Mouse (Mus musculus): Measurements from ENCODE around the gene Spint1. TPM values are rescaled to one million over a fixed set of nuclear protein-coding genes. Genes with fewer than 3 reads are reported as not detected.

Spint1 gene
- polyA plus RNA-seq, 1 experiment from 2014 or later, result 78.6 TPM

DNA sequence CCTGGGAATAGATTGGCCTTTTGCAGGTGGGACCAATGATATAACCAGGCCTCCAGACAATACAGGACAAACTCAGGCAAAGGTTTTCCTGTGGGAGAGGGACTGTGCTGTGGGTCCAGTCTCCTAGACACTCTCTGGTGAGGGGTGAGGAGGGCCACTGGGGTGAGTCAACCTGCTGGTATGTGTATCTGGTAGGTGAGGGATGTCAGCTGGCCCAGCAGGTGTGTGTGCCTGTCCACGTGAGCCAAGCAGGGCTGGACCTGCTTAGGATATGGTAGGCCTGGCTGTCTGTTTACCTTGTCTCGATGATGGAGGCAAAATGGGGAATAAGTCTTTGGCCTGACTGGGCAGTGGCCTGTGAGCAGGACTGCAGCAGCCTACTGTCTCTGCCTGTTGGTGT is 1.5 kb downstream of the Spint1 start:
- H3K27me3 ChIP-seq (ENCODE audit: control insufficient read depth, insufficient read depth, low read length), result peaks cover 31% of the 10 kb centered on the region
- peak; percentile 71 for ATAC-seq (ENCODE audit: insufficient read depth, low FRiP score)
- H3K4me1 ChIP-seq (ENCODE audit: control insufficient read depth, insufficient read depth, low read length), result no peaks in the 10 kb centered on the region; the same call in 1 of the 2 replicates
- no peaks in the 10 kb centered on the region for H3K9me3 ChIP-seq (replicated peaks; ENCODE audit: control insufficient read depth, low read length)
- H3K36me3 ChIP-seq (ENCODE audit: control insufficient read depth, insufficient read depth, low read length), result no peaks in the 10 kb centered on the region
- WGBS, result 50% methylated on average over 2 of the region's 2 CpGs
- peak overlapping the region; percentile 88 for H3K27ac ChIP-seq (ENCODE audit: low read length)
- H3K4me3 ChIP-seq (replicated peaks; ENCODE audit: low read length), result peak overlapping the region; percentile 60
- peak overlapping the region; percentile 78 for H3K9ac ChIP-seq (ENCODE audit: low read length)
- H3K4me2 ChIP-seq (ENCODE audit: low read depth, low read length), result peak overlapping the region; percentile 65

DNA sequence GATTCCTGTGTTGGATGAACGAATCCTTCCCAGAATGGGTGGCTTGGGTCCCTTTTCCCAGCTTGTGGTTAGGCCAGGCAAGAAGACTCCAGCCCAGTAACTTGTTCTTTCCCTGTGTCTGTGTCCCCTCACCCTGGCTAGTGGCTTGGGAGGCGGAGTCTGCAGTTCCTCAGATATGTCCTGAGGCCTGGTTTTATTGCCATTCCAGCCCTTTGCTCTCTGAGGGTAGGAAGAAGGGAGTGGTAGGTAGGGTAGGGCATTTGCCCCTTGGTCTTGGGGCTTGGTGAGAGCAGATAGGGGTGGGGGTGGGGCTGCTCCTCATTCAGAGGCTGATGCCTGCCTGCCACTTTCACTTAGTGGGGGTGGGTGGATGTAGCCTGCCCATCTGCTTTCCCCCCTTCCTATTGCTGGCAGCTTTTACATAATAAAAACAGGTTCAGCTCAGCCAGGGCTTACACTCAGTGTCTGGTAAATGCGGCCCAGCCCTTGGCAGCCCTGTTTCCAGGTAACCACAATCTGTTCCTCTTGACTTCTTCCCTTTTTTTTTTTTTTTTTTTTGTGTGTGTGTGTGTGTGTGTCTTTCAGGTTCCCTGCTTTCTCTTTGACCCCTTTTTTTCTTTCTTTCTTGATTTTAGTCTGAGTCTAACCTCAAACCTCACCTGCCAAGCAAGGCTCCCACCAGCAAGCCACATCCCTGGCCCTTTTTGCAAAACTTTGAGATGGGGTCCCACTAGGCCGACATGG is 3.1 kb downstream of the Spint1 start:
- H3K9ac ChIP-seq (ENCODE audit: low read length), result peak overlapping the region; percentile 58; the same call in 1 of the 2 replicates
- no peaks in the 10 kb centered on the region; the same call in 1 of the 2 replicates for H3K4me1 ChIP-seq (ENCODE audit: control insufficient read depth, insufficient read depth, low read length)
- peaks cover 31% of the 10 kb centered on the region for H3K27me3 ChIP-seq (ENCODE audit: control insufficient read depth, insufficient read depth, low read length)
- no peaks in the 10 kb centered on the region for H3K9me3 ChIP-seq (replicated peaks; ENCODE audit: control insufficient read depth, low read length)
- peak overlapping the region; percentile 61; the same call in 1 of the 2 replicates for H3K27ac ChIP-seq (ENCODE audit: low read length)
- ATAC-seq (ENCODE audit: insufficient read depth, low FRiP score), result no peak
- H3K4me2 ChIP-seq (ENCODE audit: low read depth, low read length), result peak overlapping the region; percentile 65
- H3K36me3 ChIP-seq (ENCODE audit: control insufficient read depth, insufficient read depth, low read length), result no peaks in the 10 kb centered on the region
- peak overlapping the region; percentile 60 for H3K4me3 ChIP-seq (replicated peaks; ENCODE audit: low read length)
- WGBS, result 58% methylated on average over 4 of the region's 4 CpGs

DNA sequence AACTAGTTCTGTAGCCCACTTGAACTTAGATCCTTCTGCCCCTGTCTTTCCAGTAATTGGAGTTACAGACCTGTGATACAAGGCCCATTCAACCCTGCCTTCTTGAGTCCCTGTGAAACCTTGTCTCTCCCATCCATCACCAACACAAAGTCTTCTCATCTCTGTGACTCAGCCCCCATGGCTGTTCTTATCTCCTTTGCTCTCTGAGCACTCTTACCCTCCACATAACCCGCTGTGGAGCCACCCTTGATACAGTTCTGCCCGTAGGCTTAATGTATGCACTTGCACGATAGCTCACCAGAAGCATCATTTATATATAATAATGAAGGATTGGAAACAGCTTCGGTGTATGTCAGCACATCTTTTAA is 3.6 kb downstream of the Spint1 start:
- H3K27me3 ChIP-seq (ENCODE audit: control insufficient read depth, insufficient read depth, low read length), result peaks cover 29% of the 10 kb centered on the region
- 74% methylated on average over 4 of the region's 4 CpGs for WGBS
- no peaks in the 10 kb centered on the region for H3K9me3 ChIP-seq (replicated peaks; ENCODE audit: control insufficient read depth, low read length)
- no peak overlapping the region for H3K9ac ChIP-seq (ENCODE audit: low read length)
- ATAC-seq (ENCODE audit: insufficient read depth, low FRiP score), result no peak
- no peaks in the 10 kb centered on the region; the same call in 1 of the 2 replicates for H3K4me1 ChIP-seq (ENCODE audit: control insufficient read depth, insufficient read depth, low read length)
- no peak overlapping the region for H3K27ac ChIP-seq (ENCODE audit: low read length)
- H3K36me3 ChIP-seq (ENCODE audit: control insufficient read depth, insufficient read depth, low read length), result no peaks in the 10 kb centered on the region
- 0 out of 2 replicates have a peak overlapping the region, but pooled peaks have one; percentile 65 for H3K4me2 ChIP-seq (ENCODE audit: low read depth, low read length)
- no peak overlapping the region for H3K4me3 ChIP-seq (replicated peaks; ENCODE audit: low read length)

DNA sequence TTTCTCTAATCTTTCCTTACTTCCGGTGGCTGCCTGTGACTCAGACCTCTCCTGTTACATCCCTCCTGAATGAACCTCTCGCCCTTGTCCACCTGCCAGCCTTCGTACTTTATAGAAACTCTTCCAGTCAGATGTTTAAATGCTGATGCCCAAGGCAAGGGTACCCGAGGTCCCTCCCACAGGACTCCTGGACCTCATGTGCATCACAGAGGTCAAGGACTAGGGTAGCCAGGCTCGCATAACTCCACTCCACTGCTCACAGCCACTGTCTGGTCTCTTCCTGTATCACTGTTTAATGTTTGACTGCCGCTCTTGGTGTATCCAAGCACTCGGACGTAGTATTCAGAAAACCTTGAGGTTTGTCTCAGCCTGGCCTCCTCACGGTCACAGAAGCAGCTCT is 5.4 kb downstream of the Spint1 start:
- H3K4me1 ChIP-seq (ENCODE audit: control insufficient read depth, insufficient read depth, low read length), result no peaks in the 10 kb centered on the region; the same call in 1 of the 2 replicates
- no peak for ATAC-seq (ENCODE audit: insufficient read depth, low FRiP score)
- no peak overlapping the region for H3K4me3 ChIP-seq (replicated peaks; ENCODE audit: low read length)
- 64% methylated on average over 9 of the region's 9 CpGs for WGBS
- peaks cover 11% of the 10 kb centered on the region for H3K27me3 ChIP-seq (ENCODE audit: control insufficient read depth, insufficient read depth, low read length)
- no peaks in the 10 kb centered on the region for H3K9me3 ChIP-seq (replicated peaks; ENCODE audit: control insufficient read depth, low read length)
- H3K9ac ChIP-seq (ENCODE audit: low read length), result no peak overlapping the region
- no peak overlapping the region for H3K4me2 ChIP-seq (ENCODE audit: low read depth, low read length)
- H3K27ac ChIP-seq (ENCODE audit: low read length), result no peak overlapping the region
- no peaks in the 10 kb centered on the region for H3K36me3 ChIP-seq (ENCODE audit: control insufficient read depth, insufficient read depth, low read length)

DNA sequence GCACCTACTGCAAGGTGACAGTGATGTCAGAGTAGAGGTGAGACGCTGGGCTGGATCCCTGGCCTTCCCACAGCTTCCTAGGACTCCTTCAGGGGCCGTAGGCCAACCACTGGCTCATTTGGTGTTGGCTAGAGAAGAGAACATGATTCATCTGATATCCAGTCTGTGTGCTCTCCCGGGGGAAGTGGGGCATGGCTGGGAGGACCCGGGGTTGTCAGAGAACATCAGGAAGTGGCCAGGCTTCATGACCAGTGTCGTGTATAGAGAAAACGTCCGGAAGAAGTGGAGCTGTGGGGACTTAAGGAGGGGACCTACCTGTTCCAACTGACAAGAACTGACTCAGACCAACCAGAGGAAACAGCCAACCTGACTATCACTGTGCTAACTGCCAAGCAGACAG is 8.1 kb downstream of the Spint1 start:
- no peak for ATAC-seq (ENCODE audit: insufficient read depth, low FRiP score)
- Histone ChIP-seq H3K9ac (ENCODE audit: low read length) (no peak overlapping the region), H3K4me3 (replicated peaks; ENCODE audit: low read length) (no peak overlapping the region), H3K27ac (ENCODE audit: low read length) (no peak overlapping the region), H3K27me3 (ENCODE audit: control insufficient read depth, insufficient read depth, low read length) (no peaks in the 10 kb centered on the region), H3K9me3 (replicated peaks; ENCODE audit: control insufficient read depth, low read length) (no peaks in the 10 kb centered on the region), H3K4me2 (ENCODE audit: low read depth, low read length) (no peak overlapping the region), H3K36me3 (ENCODE audit: control insufficient read depth, insufficient read depth, low read length) (no peaks in the 10 kb centered on the region), H3K4me1 (ENCODE audit: control insufficient read depth, insufficient read depth, low read length) (no peaks in the 10 kb centered on the region; the same call in 1 of the 2 replicates)
- WGBS, result 81% methylated on average over 7 of the region's 7 CpGs

DNA sequence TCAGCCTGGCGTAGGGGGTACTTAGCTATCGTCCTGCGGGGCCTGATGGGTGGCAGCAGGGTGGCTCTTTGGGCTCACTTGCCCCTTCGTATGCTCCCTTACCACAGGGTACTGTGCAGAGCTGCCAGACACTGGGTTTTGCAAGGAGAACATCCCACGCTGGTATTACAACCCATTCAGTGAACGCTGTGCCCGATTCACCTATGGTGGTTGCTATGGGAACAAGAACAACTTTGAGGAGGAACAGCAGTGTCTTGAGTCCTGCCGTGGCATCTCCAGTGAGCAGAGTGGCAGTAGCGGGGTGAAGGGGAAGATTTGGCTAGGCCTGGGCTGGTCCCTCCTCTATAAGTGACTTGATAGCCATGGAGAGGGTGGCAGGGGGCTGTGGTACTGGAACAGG is 10.7 kb downstream of the Spint1 start:
- Histone ChIP-seq H3K4me1 (ENCODE audit: control insufficient read depth, insufficient read depth, low read length) (peaks cover 7% of the 10 kb centered on the region; the same call in 1 of the 2 replicates), H3K9ac (ENCODE audit: low read length) (no peak overlapping the region), H3K27me3 (ENCODE audit: control insufficient read depth, insufficient read depth, low read length) (no peaks in the 10 kb centered on the region), H3K4me3 (replicated peaks; ENCODE audit: low read length) (no peak overlapping the region), H3K27ac (ENCODE audit: low read length) (no peak overlapping the region), H3K36me3 (ENCODE audit: control insufficient read depth, insufficient read depth, low read length) (no peaks in the 10 kb centered on the region), H3K9me3 (replicated peaks; ENCODE audit: control insufficient read depth, low read length) (no peaks in the 10 kb centered on the region), H3K4me2 (ENCODE audit: low read depth, low read length) (no peak overlapping the region)
- no peak for ATAC-seq (ENCODE audit: insufficient read depth, low FRiP score)
- 83% methylated on average over 9 of the region's 9 CpGs for WGBS

DNA sequence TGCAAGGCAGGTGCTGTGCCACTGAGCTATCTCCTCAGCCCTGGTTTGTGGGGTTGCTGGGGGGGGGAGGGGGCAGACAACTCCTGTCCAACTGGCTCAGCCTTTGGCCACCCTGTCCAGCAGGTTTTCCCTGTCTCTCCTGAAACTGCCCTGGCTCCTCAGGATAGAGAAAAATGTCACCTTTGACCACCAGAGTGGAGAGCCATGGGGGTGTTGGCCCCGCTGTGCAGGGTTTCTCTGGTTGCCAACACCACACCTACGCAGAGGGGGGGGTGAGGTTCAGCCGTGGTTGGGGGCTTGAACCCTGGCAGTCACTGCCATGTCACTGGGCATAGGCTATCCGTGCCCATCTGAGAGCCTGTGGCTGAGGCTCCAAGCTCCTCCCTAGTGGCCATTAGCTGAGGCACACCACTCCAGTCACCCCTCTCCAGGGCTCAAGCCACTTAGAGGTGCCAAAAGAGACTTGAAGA is 12.5 kb downstream of the Spint1 start:
- Histone ChIP-seq H3K27me3 (ENCODE audit: control insufficient read depth, insufficient read depth, low read length) (no peaks in the 10 kb centered on the region), H3K36me3 (ENCODE audit: control insufficient read depth, insufficient read depth, low read length) (no peaks in the 10 kb centered on the region), H3K9me3 (replicated peaks; ENCODE audit: control insufficient read depth, low read length) (no peaks in the 10 kb centered on the region), H3K4me1 (ENCODE audit: control insufficient read depth, insufficient read depth, low read length) (peaks cover 7% of the 10 kb centered on the region; the same call in 1 of the 2 replicates), H3K4me2 (ENCODE audit: low read depth, low read length) (no peak overlapping the region), H3K27ac (ENCODE audit: low read length) (peak overlapping the region; percentile 73), H3K4me3 (replicated peaks; ENCODE audit: low read length) (no peak overlapping the region), H3K9ac (ENCODE audit: low read length) (no peak overlapping the region)
- ATAC-seq (ENCODE audit: insufficient read depth, low FRiP score), result peak; percentile 76
- 50% methylated on average over 4 of the region's 4 CpGs for WGBS

DNA sequence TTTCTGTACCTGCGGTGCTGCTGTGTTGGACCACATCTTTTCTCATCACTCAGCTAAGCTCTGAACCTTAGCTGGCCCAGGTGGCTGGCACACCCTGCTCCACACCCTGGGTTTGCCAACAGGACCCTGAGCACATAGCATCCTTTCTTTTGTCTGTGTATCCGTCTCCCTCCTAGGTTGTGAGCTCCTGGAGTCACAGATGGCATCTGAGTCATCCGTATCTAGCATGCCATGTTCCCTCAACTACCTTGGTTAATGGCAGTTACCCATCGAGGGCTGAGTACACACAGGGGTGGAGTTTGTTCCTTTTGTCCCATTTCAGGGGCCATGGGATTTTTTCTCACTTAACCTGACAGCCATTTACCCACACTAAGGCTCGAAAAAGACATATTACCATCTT is 13.2 kb downstream of the Spint1 start:
- Histone ChIP-seq H3K9ac (ENCODE audit: low read length) (no peak overlapping the region), H3K4me1 (ENCODE audit: control insufficient read depth, insufficient read depth, low read length) (peaks cover 7% of the 10 kb centered on the region; the same call in 1 of the 2 replicates), H3K9me3 (replicated peaks; ENCODE audit: control insufficient read depth, low read length) (no peaks in the 10 kb centered on the region), H3K36me3 (ENCODE audit: control insufficient read depth, insufficient read depth, low read length) (no peaks in the 10 kb centered on the region), H3K27ac (ENCODE audit: low read length) (peak overlapping the region; percentile 73), H3K4me2 (ENCODE audit: low read depth, low read length) (no peak overlapping the region), H3K27me3 (ENCODE audit: control insufficient read depth, insufficient read depth, low read length) (no peaks in the 10 kb centered on the region), H3K4me3 (replicated peaks; ENCODE audit: low read length) (no peak overlapping the region)
- ATAC-seq (ENCODE audit: insufficient read depth, low FRiP score), result peak; percentile 25; the same call in 1 of the 2 replicates
- 52% methylated on average over 5 of the region's 5 CpGs for WGBS

DNA sequence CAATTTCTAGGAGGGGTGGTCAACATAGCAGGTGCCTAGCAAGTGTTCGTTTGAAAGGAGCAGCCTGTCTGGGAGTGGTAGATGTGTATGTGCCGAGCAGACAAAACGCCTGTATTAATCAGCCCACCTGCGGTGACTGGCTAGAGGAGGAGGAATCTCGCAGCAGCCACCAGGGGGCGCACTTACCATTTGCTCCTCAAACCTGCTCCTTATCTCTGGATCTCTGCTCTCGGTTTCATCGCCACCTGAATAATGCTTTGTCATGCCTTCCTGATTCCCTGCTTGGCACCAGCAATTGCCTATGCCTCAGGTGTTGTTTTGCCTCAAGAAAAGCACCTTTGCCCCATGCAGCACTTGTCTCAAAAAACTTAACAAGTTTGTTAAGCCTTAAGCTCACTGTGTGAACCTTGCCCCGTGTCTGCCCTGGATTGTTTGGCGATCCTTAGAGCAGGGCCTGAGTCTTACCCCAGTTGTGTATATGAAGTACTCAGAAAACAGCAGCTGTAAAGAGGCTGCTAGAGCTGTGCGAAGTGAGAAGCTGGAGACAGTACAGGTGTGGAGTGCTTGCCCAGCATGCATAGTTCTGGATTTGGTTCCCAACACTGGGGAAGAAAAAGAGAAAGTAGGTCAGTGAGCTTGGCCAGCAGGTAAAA is 13.8 kb downstream of the Spint1 start:
- no peak overlapping the region for H3K4me3 ChIP-seq (replicated peaks; ENCODE audit: low read length)
- H3K4me1 ChIP-seq (ENCODE audit: control insufficient read depth, insufficient read depth, low read length), result peaks cover 7% of the 10 kb centered on the region; the same call in 1 of the 2 replicates
- WGBS, result 9% methylated on average over 11 of the region's 11 CpGs
- peak overlapping the region; percentile 73 for H3K27ac ChIP-seq (ENCODE audit: low read length)
- ATAC-seq (ENCODE audit: insufficient read depth, low FRiP score), result peak; percentile 74; the same call in 1 of the 2 replicates
- no peaks in the 10 kb centered on the region for H3K36me3 ChIP-seq (ENCODE audit: control insufficient read depth, insufficient read depth, low read length)
- peak overlapping the region; percentile 41 for H3K4me2 ChIP-seq (ENCODE audit: low read depth, low read length)
- peak overlapping the region; percentile 40; the same call in 1 of the 2 replicates for H3K9ac ChIP-seq (ENCODE audit: low read length)
- no peaks in the 10 kb centered on the region for H3K27me3 ChIP-seq (ENCODE audit: control insufficient read depth, insufficient read depth, low read length)
- no peaks in the 10 kb centered on the region for H3K9me3 ChIP-seq (replicated peaks; ENCODE audit: control insufficient read depth, low read length)
